Mouse (Mus musculus) fat pad, adult 2 months (tissue): Measurements from ENCODE around the gene Dnm1l.
"Not testable (repeated sequence)": the region's sequence is repeated elsewhere in the genome, so short reads cannot be mapped to it uniquely, and the experiment has no call there.

Experiments used
- DNase-seq: peaks from one replicate; pipeline ENCODE4 v3.0.0-alpha.2; 2011; ENCODE audit warnings: low read depth, low spot score; ENCODE audit errors: extremely low read depth

Dnm1l gene

GRCm38 (mm10) chr16:16358481-16359100, at the start of gene Dnm1l:
Dnm1l (minus strand) TSS chr16:16358959.
- DNase-seq: peak; percentile 23

- DNase-seq: not testable (repeated sequence)
These were observed 8.5 kb upstream of the Dnm1l start for GRCm38 (mm10) chr16:16367217-16367616.

GRCm38 (mm10) chr16:16359101-16359482, 333 bp upstream of the Dnm1l start:
- DNase-seq: not testable (repeated sequence)

GRCm38 (mm10) chr16:16357908-16358307, 851 bp downstream of the Dnm1l start:
- DNase-seq: no peak

GRCm38 (mm10) chr16:16346420-16346819, 12.3 kb downstream of the Dnm1l start:
- DNase-seq: no peak

- no peak for DNase-seq
These were observed 32.9 kb downstream of the Dnm1l start for GRCm38 (mm10) chr16:16325775-16326336.

- no peak for DNase-seq
These were observed 47.4 kb downstream of the Dnm1l start for GRCm38 (mm10) chr16:16311319-16311718.

GRCm38 (mm10) chr16:16303888-16304287, 54.9 kb downstream of the Dnm1l start:
- no peak for DNase-seq

- DNase-seq: no peak
These were observed 55.5 kb downstream of the Dnm1l start for GRCm38 (mm10) chr16:16303138-16303827.

GRCm38 (mm10) chr16:16302369-16303137, 56.2 kb downstream of the Dnm1l start, which contains the start of gene Yars2:
Yars2 (plus strand) TSS chr16:16302965.
- no peak for DNase-seq

- DNase-seq: no peak
These were observed 85.0 kb downstream of the Dnm1l start for GRCm38 (mm10) chr16:16273752-16274151.

GRCm38 (mm10) chr16:16272978-16273377, 85.8 kb downstream of the Dnm1l start:
- no peak for DNase-seq

GRCm38 (mm10) chr16:16262436-16262835, 96.3 kb downstream of the Dnm1l start:
- no peak for DNase-seq
